Mouse (Mus musculus) kidney, postnatal 0 days (tissue): ENCODE data around the gene Gpr37l1. TPM values are rescaled to one million over a fixed set of nuclear protein-coding genes. Genes with fewer than 3 reads are reported as not detected.
"Not testable (repeated sequence)": the region's sequence is repeated elsewhere in the genome, so short reads cannot be mapped to it uniquely, and the experiment has no call there.

ENCODE experiments used
- ATAC-seq: fragments of 200-750 bp; cut with Nextera tagmentation; replicated peaks from 2 replicates; pipeline ENCODE4 v1.8.0; 2017; ENCODE audit warnings: low read depth, moderate number of reproducible peaks, moderate TSS enrichment, moderate library complexity; ENCODE audit not compliant: low FRiP score
- DNase-seq: peaks from one replicate; pipeline ENCODE4 v3.0.0-alpha.2; 2016; ENCODE audit warnings: low spot score
- H3K27ac ChIP-seq: fragments of 300-500 bp; sonication (generic); 2 replicates; pipeline ENCODE4 v1.5.1; 2014; ENCODE audit warnings: mild to moderate bottlenecking
- H3K27me3 ChIP-seq: fragments of 300-500 bp; sonication (generic); 2 replicates; pipeline ENCODE4 v1.6.1; 2014; ENCODE audit warnings: low read length, mixed read lengths; ENCODE audit not compliant: insufficient read depth
- H3K36me3 ChIP-seq: fragments of 300-500 bp; sonication (generic); 2 replicates; pipeline ENCODE4 v1.6.1; 2014; ENCODE audit warnings: low read length, mixed read lengths; ENCODE audit not compliant: insufficient read depth
- H3K4me1 ChIP-seq: fragments of 300-500 bp; sonication (generic); replicated peaks from 2 replicates; pipeline ENCODE4 v1.6.1; 2014; ENCODE audit warnings: antibody characterized with exemption, low read length, mixed read lengths; ENCODE audit not compliant: insufficient read depth
- H3K4me2 ChIP-seq: fragments of 300-500 bp; sonication (generic); 2 replicates; pipeline ENCODE4 v1.6.1; 2014; ENCODE audit warnings: mild to moderate bottlenecking, low read length, moderate library complexity, mixed read lengths
- H3K4me3 ChIP-seq: fragments of 300-500 bp; sonication (generic); replicated peaks from 2 replicates; pipeline ENCODE4 v1.5.1; 2014; ENCODE audit warnings: low read depth, low read length
- H3K9ac ChIP-seq: fragments of 300-500 bp; sonication (generic); 2 replicates; pipeline ENCODE4 v1.6.1; 2014; ENCODE audit warnings: low read depth, low read length
- H3K9me3 ChIP-seq: fragments of 300-500 bp; sonication (generic); replicated peaks from 2 replicates; pipeline ENCODE4 v1.6.1; 2016; ENCODE audit warnings: low read length, inconsistent platforms, mixed read lengths
- CTCF ChIP-seq: IDR thresholded peaks from 2 replicates; pipeline ENCODE4 v1.5.1; 2016; ENCODE audit warnings: antibody characterized with exemption, low read depth, mild to moderate bottlenecking, moderate library complexity
- WGBS: fragments of 180-500 bp; shearing (Covaris S2); extraction: QIAGEN DNeasy Blood & Tissue Kit; methylation state at CpG from one replicate; pipeline ENCODE4 v1.1.7; 2014; 5-methylcytosine and 5-hydroxymethylcytosine counted together
- polyA plus RNA-seq: library from polyadenylated mRNA; unstranded; fragments of >200 nt; fragmentation: Nextera tagmentation; extraction: Ambion mirVana; gene quantifications from 2 replicates; pipeline ENCODE4 v1.2.1, GENCODE M21; 2015

Gpr37l1 gene
- polyA plus RNA-seq, 1 experiment from 2014 or later, result not detected

DNA sequence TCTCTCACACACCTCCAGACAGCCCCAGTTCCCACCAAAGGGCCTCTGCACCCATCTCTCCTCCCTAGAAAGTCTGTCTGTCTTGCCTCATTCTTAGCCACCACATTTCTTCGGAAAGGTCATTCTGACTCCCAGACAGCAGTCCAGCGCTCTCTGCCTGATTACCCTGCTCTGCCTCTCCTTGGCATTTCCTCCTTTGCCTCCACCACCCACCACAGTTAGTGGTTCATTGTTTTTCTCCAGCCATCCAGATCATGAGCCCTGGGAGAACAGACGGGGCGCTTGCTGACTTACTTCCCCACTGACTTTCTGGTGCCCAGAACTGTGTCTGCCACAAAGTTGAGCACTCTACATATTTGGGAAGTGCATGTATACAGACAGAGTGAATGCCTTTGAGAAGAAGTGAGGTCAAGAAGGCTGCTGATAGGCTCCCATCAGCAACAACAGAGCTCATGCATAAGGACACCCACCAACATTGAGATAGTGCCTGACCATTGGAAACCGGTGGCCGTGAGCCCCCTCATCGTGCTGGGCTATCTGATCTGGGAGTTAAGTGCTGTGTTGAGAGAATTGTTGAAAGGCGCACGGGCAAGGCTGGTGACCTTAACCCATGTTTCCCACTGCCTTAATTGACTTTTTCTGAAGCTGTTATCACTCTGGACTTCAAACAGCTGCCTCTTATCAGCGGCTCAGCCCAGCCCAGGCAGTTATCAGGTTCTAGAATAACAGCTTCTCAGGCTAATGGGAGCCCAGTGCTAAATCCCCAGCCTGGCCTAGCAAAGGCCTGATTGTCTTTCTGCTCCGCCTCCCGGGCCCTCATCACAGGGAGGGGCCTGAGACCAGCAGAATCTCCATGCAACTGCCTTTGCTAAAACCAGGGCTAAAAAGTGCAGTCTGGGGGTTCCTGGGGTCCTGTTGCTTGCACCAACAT, 37.0 kb upstream of the Gpr37l1 start:
- no peaks in the 10 kb centered on the region for H3K36me3 ChIP-seq
- peak overlapping the region; percentile 47; the same call in 1 of the 2 replicates for H3K27ac ChIP-seq
- DNase-seq, result peak; percentile 22
- H3K4me1 ChIP-seq, result 0 out of 2 replicates have a peak, but pooled peaks cover under 1% of the 10 kb centered on the region
- no peak overlapping the region for H3K9ac ChIP-seq
- H3K4me2 ChIP-seq, result no peak overlapping the region
- H3K4me3 ChIP-seq, result no peak overlapping the region
- no peak for TF ChIP-seq CTCF
- H3K9me3 ChIP-seq, result no peaks in the 10 kb centered on the region
- H3K27me3 ChIP-seq, result no peaks in the 10 kb centered on the region
- 27% methylated on average over 12 of the region's 12 CpGs for WGBS
- ATAC-seq, result no peak

DNA sequence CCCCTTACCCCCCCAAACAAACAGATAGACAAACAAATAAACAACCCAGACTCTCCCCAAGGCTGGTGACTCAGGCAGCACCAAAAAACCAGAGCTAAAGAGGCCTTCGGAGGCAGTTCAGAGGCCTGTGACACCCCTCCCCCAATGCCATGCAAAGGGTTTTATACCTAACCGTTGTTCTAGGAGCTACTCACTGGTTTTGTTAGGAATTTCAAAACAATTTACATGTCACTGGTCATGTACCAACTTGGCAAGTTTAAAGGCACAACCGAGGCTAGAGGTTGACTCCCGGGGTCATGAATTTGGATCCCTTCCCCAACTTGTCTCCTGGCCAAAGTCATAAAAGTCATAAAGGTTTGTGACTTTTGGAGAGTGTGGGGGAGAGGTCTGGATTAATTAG, 32.9 kb upstream of the Gpr37l1 start:
- ATAC-seq, result no peak
- TF ChIP-seq CTCF, result no peak
- DNase-seq, result no peak
- WGBS, result 53% methylated on average over 4 of the region's 4 CpGs
- Histone ChIP-seq H3K9me3 (no peaks in the 10 kb centered on the region), H3K4me2 (no peak overlapping the region), H3K4me1 (0 out of 2 replicates have a peak, but pooled peaks cover 9% of the 10 kb centered on the region), H3K27ac (no peak overlapping the region), H3K36me3 (no peaks in the 10 kb centered on the region), H3K27me3 (no peaks in the 10 kb centered on the region), H3K4me3 (no peak overlapping the region), H3K9ac (no peak overlapping the region)

DNA sequence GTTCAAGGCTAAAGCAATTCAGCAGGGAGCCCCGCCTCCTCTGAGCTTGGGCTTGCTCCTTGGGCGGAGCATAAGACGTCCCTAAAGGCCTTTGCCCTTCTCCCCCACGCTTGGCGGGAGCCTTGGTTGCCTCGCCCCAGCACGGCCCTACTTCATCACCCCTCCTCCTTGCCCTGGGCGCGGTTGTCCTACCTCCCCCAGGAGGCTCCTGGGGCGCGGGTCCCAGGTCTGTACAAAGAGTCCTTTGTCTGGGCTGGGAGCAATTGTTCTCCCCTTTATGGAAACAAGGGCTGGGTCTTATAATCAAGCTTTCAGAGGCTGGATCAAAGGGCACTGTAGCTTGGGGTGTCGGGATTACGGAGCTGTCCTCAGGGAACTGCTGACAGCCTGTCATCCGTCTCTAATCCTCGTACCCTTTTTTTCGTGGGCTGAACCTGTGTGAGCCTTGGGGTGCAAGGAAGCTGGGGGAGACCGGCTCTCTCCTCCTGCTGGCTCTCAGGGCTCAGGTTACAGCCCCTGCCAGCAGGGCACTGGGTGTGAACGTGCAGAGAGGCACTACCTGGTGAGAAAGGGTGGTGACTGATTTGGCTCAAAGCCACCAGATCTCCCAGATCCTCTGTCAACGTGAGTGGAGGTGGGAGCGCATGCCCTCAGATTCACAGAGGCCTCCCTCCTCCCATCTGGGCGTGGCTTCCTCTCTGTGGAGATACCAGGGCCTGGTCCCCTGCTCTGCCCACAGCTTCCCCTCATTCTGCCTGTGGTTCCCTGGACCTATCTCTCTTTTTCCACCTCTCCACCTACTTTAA, 31.7 kb upstream of the Gpr37l1 start:
- peak; percentile 79 for ATAC-seq
- H3K27me3 ChIP-seq, result no peaks in the 10 kb centered on the region
- no peaks in the 10 kb centered on the region for H3K9me3 ChIP-seq
- no peak overlapping the region for H3K4me3 ChIP-seq
- WGBS, result 5% methylated on average over 21 of the region's 21 CpGs
- peak overlapping the region; percentile 44 for H3K4me2 ChIP-seq
- H3K4me1 ChIP-seq, result 0 out of 2 replicates have a peak, but pooled peaks cover 9% of the 10 kb centered on the region
- no peak overlapping the region for H3K9ac ChIP-seq
- H3K36me3 ChIP-seq, result no peaks in the 10 kb centered on the region
- DNase-seq, result peak; percentile 39
- no peak for TF ChIP-seq CTCF
- peak overlapping the region; percentile 71 for H3K27ac ChIP-seq

DNA sequence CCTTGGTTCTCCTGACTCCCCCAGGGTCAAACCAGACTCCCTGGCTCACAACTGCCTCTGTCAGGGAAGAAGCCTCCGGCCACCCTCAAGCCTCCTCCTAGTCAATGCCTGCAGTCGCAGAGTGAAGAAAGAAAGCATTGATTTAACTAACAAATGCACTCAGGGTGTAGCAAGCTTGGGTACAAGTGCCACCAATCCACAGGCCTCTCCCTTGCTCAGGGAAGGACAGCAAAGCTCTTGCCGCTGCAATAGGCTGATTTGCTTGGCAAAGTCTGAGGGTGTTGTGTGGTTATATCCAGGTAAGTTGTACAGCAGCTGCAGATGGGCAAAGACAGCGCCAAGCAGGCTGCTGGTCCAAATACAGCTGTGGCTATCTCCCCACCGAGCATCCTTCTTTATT, 30.9 kb upstream of the Gpr37l1 start:
- no peaks in the 10 kb centered on the region for H3K9me3 ChIP-seq
- H3K4me2 ChIP-seq, result no peak overlapping the region
- no peaks in the 10 kb centered on the region for H3K27me3 ChIP-seq
- no peak for DNase-seq
- H3K4me3 ChIP-seq, result no peak overlapping the region
- no peak for TF ChIP-seq CTCF
- H3K4me1 ChIP-seq, result 0 out of 2 replicates have a peak, but pooled peaks cover 9% of the 10 kb centered on the region
- ATAC-seq, result no peak
- 56% methylated on average over 5 of the region's 5 CpGs for WGBS
- no peaks in the 10 kb centered on the region for H3K36me3 ChIP-seq
- no peak overlapping the region for H3K9ac ChIP-seq
- peak overlapping the region; percentile 71; the same call in 1 of the 2 replicates for H3K27ac ChIP-seq

DNA sequence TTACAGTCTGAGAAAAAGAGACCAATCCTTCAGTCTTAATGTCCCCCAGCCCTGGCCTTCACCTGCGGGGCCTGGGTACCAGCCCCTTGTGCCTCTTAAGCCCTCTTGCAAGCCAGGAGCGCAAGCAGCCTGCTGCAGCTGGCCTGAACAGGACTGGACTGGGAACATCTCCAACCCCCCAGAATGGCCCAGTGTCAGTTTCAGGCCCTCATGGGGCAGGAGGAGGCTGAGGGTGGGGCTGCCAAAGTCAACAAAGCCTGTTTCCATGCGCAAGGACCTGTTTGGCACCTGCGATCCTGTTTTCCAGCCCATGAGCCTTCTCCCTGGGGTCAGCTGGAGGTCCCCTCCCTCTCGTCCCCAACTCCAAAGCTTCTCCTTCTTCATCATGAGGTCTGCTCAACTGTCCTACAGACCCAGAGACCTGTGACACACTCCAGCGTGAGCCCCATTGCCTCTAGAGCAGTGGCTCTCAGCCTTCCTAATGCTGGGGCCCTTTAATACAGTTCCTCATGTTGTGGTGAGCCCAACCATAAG, 28.5 kb upstream of the Gpr37l1 start:
- no peak overlapping the region for H3K4me3 ChIP-seq
- ATAC-seq, result no peak
- no peak overlapping the region for H3K9ac ChIP-seq
- no peak overlapping the region for H3K4me2 ChIP-seq
- 0 out of 2 replicates have a peak, but pooled peaks cover 9% of the 10 kb centered on the region for H3K4me1 ChIP-seq
- H3K36me3 ChIP-seq, result no peaks in the 10 kb centered on the region
- no peak for DNase-seq
- no peak for TF ChIP-seq CTCF
- H3K27me3 ChIP-seq, result no peaks in the 10 kb centered on the region
- H3K27ac ChIP-seq, result no peak overlapping the region
- 70% methylated on average over 6 of the region's 6 CpGs for WGBS
- H3K9me3 ChIP-seq, result no peaks in the 10 kb centered on the region

DNA sequence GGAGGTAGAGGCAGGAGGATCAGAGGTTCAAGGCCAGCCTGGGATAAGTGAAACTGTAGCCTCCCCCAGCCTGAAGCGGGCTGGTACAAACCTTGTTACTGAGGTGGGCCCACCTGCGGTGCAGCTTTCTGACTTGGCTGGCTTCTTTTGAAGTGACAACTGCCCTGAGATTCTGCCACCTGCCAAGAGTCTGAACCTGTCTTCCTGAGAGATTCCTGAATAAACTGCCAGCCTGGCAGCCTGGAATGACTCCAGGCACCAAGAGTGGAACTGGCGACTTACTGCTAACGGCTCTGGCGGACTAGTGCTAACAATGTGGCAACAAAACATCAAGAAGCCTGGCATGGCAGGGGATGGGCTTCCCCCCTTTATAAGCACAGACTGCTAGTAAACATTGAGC, 26.9 kb upstream of the Gpr37l1 start:
- not testable (repeated sequence) for ATAC-seq

More for the DNA sequence above, 26.9 kb upstream of the Gpr37l1 start:
- not testable (repeated sequence) for H3K4me1 ChIP-seq, H3K27me3 ChIP-seq, H3K9me3 ChIP-seq, H3K4me2 ChIP-seq, H3K36me3 ChIP-seq, H3K27ac ChIP-seq, H3K4me3 ChIP-seq, DNase-seq, H3K9ac ChIP-seq
- WGBS, result 81% methylated on average over 5 of the region's 5 CpGs
